Mouse (Mus musculus): ENCODE data around the gene Msgn1.

Msgn1 gene

DNA sequence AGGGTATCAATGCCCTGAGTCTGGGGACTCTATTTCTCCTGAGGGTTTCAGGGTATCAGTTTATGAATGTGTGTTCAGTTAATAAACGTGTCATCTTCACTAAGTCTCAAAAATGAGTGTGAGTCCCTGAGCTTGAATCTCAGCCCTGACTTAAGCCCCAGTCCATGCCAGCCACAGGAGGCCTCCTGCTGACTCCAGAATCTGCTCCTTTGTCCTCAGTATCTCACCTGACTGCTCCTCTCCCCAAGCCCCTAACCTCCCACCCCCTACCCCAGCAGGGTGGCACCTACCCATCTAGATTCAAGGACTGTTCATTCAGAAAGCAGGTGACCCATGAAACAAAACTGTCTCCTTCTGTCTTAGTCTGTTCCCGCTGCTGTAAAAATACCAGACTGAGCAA is 10.2 kb downstream of the Msgn1 start:
- DNase-seq (ENCODE audit: low spot score) = no peak

DNA sequence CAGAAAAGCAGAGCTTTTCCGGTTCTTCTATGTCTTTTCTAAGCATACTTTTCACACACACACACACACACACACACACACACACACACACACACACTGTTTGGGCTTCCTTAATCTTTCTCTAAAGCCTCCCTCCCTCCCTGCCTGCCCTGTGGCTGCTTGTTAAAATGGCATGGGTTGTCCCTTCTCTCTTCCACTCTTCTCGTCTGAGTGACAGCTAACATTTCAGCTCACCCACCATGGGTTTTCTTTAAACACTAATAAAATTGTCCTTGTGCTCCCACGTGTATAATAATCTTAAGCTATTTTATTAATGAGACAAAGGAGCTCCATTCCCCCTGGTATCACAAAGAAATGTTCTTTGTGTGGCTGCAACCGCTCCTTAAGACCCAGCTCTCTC is 10.7 kb downstream of the Msgn1 start:
- no peak for DNase-seq (ENCODE audit: low spot score)

DNA sequence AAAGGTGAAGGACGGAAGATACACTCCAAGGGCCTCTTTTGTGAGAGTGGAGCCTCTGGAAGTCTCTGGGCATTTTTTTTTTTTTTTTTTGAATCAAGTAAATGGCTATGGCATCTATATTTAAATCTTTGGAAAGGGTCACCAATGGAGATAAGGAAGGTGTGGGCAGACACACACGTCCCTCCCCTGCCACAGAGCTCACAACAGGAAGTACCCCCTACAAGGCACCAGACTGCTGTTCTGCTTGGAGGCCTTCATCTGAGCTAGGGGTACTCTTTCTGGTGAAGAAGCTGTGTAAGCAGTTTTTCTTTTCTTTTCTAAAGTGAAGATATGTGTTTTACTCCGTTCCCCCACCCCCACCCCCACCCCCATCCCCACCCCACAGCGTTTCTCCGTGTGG is 11.9 kb downstream of the Msgn1 start:
- no peak for DNase-seq (ENCODE audit: low spot score)

DNA sequence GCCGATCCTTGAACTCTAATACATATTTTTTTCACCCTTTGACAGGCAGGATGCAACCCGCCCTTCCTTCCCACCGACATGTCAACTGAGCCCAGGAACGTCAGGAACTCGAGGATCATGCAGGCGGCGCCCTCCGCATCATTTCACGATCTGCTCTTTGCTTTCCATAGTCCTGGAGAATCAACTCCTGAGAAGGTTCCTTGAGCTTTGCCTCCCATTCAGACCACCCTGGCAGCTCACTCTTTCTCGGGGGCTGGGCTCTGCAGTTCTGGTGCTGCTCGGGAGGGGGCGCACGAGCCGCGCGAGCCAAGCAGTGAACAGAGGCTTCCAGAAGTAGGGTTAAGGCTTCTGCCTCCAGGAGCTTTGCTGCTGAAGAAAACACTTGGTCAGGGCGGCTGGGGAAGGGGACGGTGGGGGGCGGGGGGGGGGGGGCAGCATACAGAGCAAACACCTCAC is 12.6 kb downstream of the Msgn1 start:
- DNase-seq (ENCODE audit: low spot score) = peak; percentile 79

DNA sequence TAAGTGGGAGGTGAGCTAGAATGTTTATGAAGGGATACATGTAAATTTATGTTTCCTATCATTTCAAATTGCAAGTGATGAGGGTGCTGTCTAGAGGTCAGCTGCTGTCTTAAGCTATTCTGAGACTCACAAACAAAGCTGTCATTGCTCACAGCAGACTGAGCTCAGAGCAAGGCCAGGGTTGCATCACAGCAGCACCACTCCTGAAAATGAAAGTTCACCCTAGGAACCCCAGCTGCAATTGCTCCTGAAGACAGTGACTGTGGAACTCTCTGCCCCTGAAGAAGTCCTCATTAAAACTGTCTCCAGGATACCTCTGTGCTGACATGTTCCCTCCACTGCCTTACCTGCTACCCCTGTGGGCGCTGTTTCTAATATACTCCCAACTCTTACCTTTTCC is 13.7 kb downstream of the Msgn1 start:
- DNase-seq (ENCODE audit: low spot score) = no peak

DNA sequence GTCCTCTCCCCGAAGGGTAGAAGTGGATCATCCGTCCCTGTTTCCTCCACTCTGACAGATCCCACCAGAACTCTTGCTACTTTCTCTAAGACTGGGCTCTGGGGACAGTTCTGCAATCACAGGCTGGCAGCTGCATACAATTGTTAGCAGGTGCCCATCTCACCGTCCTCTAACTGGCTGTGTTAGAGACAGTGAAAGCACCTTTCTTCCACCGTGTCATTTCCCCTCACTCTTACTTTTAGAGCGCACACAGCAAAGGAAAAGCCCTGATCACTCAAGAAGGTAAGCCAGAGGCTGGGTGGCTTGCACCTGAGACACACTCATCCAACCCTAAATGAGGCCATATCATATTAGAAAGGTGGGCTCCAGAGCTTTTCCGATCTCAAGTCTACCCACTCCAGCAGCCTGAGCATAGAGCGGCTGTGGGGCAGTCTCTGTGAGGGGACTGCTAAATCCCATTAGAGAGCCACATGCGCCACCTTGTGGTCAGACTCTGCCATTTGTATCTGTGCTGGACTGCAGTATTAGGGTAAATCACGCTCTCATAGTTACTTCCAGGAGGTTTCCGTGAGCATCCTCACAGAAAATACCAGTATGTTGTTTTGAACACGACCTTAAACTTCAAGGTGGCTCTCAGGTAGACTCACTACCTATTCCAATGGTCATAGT is 30.2 kb downstream of the Msgn1 start:
- peak; percentile 94 for DNase-seq (ENCODE audit: low spot score)

DNA sequence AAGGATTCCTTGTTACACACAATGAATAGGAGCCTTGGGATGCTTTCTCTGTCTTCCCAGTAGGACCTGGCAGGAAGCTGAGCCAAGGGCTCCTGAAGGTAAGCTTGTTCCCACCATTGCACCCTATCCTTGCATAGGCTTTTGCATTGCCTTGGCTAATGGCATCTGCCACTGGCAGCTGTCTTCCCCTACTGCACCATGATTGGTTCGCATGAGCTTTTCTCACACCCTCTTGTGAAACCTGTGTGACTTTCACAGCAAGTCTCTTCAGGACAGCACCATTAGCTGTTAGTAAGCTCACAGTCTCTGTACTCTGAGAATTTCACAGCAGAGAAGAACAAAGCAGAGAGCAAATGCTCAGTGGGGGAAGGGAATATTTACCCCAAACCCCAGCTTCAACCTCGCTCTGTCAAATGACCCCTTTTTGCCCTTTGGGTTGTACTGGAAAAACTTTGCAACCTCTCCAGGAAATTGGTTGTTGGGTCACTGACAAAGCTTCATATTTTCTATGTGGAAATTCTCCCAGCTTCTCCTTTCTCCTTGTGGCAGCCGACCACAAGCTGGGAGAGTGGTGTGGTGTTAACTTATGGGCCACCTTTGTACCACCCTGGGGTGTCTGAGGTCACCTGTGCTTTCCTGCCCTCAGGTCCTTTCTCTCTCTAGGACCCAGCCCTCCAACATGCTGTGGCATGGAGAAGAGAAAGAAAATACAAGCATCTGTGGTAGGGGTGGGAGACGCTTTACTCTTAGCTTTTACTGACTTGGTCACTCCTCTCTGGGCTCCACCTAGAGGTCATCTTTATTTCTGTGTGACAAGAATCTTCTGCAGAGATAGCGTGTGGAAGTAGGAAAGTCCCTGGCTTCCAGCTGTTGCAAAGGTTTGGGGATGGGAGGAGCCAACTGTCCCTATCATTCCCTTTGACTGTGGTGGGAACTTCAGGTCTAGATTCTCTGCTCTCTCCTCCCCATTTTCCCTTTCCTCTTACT is 31.1 kb downstream of the Msgn1 start:
- DNase-seq (ENCODE audit: low spot score) = no peak

DNA sequence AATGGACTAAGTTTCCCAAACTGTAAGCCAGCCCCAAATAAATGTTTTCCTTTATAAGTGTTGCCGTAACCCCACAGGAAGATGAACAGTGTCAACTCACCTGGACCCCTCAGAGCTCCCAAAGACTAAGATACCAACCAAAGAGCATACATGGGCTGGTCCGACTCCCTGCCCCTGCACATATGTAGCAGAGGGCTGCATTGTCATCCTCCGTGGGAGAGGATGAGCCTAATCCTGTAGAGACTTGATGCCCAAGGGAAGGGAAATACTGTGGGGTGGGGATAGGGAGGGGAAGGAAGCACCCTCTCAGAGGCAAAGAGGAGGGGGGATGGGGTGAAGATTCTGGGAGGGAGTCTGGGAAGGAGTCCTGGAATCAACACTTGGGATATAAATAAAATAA is 50.1 kb downstream of the Msgn1 start:
- no peak for DNase-seq (ENCODE audit: low spot score)
